Mouse (Mus musculus) mouse embryonic stem cell (cell line): ENCODE results near the gene Cxcl2.

Source experiments
- in situ Hi-C, 2 experiments: fragments of 300-500 bp; cut with MboI; formaldehyde crosslinking; loops; 1 replicate in 1 of 2; 3 replicates in 1 of 2; pipeline ENCODE4 v1.14.3; 2019 to 2020; ENCODE audit warnings: low sequenced_read_pairs in 2 of 2, low pct_unique_long_range_greater_than_20kb in 1 of 2, mixed read lengths in 1 of 2; ENCODE audit not compliant: unreplicated experiment in 1 of 2

Cxcl2 gene

GRCm38 (mm10) chr5:90949499-90949898 is 45.8 kb downstream of the Cxcl2 start:
- in situ Hi-C loops = loop anchor here in 1 of 2 experiments (25.0 kb wide), 1 partner anchor 1038 kb away; the partner anchor contains the start of gene Odaph

DNA sequence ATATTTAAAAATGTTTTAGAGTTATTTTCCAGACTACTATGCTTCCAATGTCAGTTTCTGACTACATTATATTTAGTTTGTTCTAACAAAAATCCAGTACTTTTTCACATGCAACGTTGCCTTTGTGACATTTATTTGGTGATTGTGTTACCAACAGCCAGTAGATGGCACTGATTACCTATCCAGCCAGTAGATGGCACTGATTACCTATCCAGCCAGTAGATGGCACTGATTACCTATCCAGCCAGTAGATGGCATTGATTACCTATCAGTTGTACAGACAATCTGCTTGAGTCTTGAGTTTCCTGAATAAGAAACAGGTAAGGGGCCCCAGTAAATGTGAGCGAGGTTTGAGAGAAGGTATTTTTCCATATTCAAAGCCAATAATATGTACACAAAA is 47.8 kb downstream of the Cxcl2 start:
- in situ Hi-C loops = loop anchor here (25.0 kb wide), 1 partner anchor 361 kb away; no protein-coding TSS in a partner anchor

GRCm38 (mm10) chr5:90952731-90953481 is 49.2 kb downstream of the Cxcl2 start:
- in situ Hi-C loops = loop anchor here (25.0 kb wide), 1 partner anchor 359 kb away; no protein-coding TSS in a partner anchor
